Mouse (Mus musculus): ENCODE results near the gene Kif3a. TPM values are rescaled to one million over a fixed set of nuclear protein-coding genes. Genes with fewer than 3 reads are reported as not detected.
"Not testable (repeated sequence)": the region's sequence is repeated elsewhere in the genome, so short reads cannot be mapped to it uniquely, and the experiment has no call there.

Kif3a gene
- total RNA-seq, 2 experiments from 2014 or later: 4.6 to 6.3 TPM

GRCm38 (mm10) chr11:53550714-53551113 lies 16.5 kb upstream of the Kif3a start:
- intact Hi-C loops (cut with DNase I): no loop called here
- no peak for DNase-seq
- no peak for TF ChIP-seq CTCF (IDR thresholded peaks at IDR 0.05)
- Histone ChIP-seq H3K27ac (no peak overlapping the region), H3K4me3 (no peak overlapping the region)

- peak; percentile 25; the same call in 1 of the 2 replicates for TF ChIP-seq CTCF (IDR thresholded peaks at IDR 0.05)
- Histone ChIP-seq H3K27ac (no peak overlapping the region), H3K4me3 (no peak overlapping the region)
- DNase-seq: no peak
- intact Hi-C loops (cut with DNase I): no loop called here
These were observed 15.4 kb upstream of the Kif3a start for GRCm38 (mm10) chr11:53551754-53552153.

- intact Hi-C loops (cut with DNase I); H3K27ac ChIP-seq; H3K4me3 ChIP-seq; DNase-seq: not testable (repeated sequence)
These were observed 10.7 kb upstream of the Kif3a start for GRCm38 (mm10) chr11:53556529-53556928.

- H3K4me3 ChIP-seq; H3K27ac ChIP-seq; intact Hi-C loops (cut with DNase I); DNase-seq: not testable (repeated sequence)
These were observed 9.2 kb upstream of the Kif3a start for GRCm38 (mm10) chr11:53557992-53558391.

- H3K4me3 ChIP-seq; DNase-seq; intact Hi-C loops (cut with DNase I); H3K27ac ChIP-seq: not testable (repeated sequence)
These were observed 7.2 kb upstream of the Kif3a start for GRCm38 (mm10) chr11:53559980-53560379.

GRCm38 (mm10) chr11:53561986-53562385 lies 5.2 kb upstream of the Kif3a start:
- Histone ChIP-seq H3K27ac (no peak overlapping the region), H3K4me3 (no peak overlapping the region)
- intact Hi-C loops (cut with DNase I): no loop called here
- DNase-seq: no peak
- no peak for TF ChIP-seq CTCF (IDR thresholded peaks at IDR 0.05)

- no peak for DNase-seq
- Histone ChIP-seq H3K27ac (no peak overlapping the region; the same call in 1 of the 2 replicates), H3K4me3 (peak overlapping the region; percentile 95)
- TF ChIP-seq CTCF (IDR thresholded peaks at IDR 0.05): no peak
- intact Hi-C loops (cut with DNase I): loop anchor here (2.0 kb wide), 1 partner anchor 96 kb away; the partner anchor contains the start of gene Gm9837
These were observed 533 bp upstream of the Kif3a start for GRCm38 (mm10) chr11:53566646-53567045.

- H3K4me3 ChIP-seq: no peak overlapping the region
- DNase-seq: no peak
- H3K27ac ChIP-seq: no peak overlapping the region
- intact Hi-C loops (cut with DNase I): no loop called here
- TF ChIP-seq CTCF (IDR thresholded peaks at IDR 0.05): peak; percentile 8; the same call in 1 of the 2 replicates
These were observed 13.4 kb downstream of the Kif3a start for GRCm38 (mm10) chr11:53580562-53580961.

GRCm38 (mm10) chr11:53583151-53583550 lies 16.0 kb downstream of the Kif3a start:
- peak; percentile 24 for TF ChIP-seq CTCF (IDR thresholded peaks at IDR 0.05)
- intact Hi-C loops (cut with DNase I): no loop called here
- no peak for DNase-seq
- Histone ChIP-seq H3K27ac (no peak overlapping the region), H3K4me3 (no peak overlapping the region)

- no peak overlapping the region for H3K4me3 ChIP-seq
- intact Hi-C loops (cut with DNase I): no loop called here
- peak; percentile 60 for TF ChIP-seq CTCF (IDR thresholded peaks at IDR 0.05)
- DNase-seq: no peak
- H3K27ac ChIP-seq: no peak overlapping the region
These were observed 17.7 kb downstream of the Kif3a start for GRCm38 (mm10) chr11:53584849-53585248.

- DNase-seq: no peak
- Histone ChIP-seq H3K27ac (no peak overlapping the region), H3K4me3 (no peak overlapping the region)
- no peak for TF ChIP-seq CTCF (IDR thresholded peaks at IDR 0.05)
- intact Hi-C loops (cut with DNase I): no loop called here
These were observed 18.3 kb downstream of the Kif3a start for GRCm38 (mm10) chr11:53585510-53585909.

- Histone ChIP-seq H3K4me3 (no peak overlapping the region), H3K27ac (no peak overlapping the region)
- intact Hi-C loops (cut with DNase I): no loop called here
- TF ChIP-seq CTCF (IDR thresholded peaks at IDR 0.05): no peak
- no peak for DNase-seq
These were observed 21.1 kb downstream of the Kif3a start for GRCm38 (mm10) chr11:53588279-53588678.

GRCm38 (mm10) chr11:53590368-53590768 lies 23.2 kb downstream of the Kif3a start:
- TF ChIP-seq CTCF (IDR thresholded peaks at IDR 0.05): peak; percentile 62
- DNase-seq: peak; percentile 40
- H3K27ac ChIP-seq: no peak overlapping the region
- no peak overlapping the region for H3K4me3 ChIP-seq
- intact Hi-C loops (cut with DNase I): no loop called here

GRCm38 (mm10) chr11:53591116-53591515 lies 23.9 kb downstream of the Kif3a start:
- Histone ChIP-seq H3K4me3 (no peak overlapping the region), H3K27ac (no peak overlapping the region)
- no peak for DNase-seq
- no peak for TF ChIP-seq CTCF (IDR thresholded peaks at IDR 0.05)
- intact Hi-C loops (cut with DNase I): no loop called here

All from gastrocnemius, adult 2 months (tissue).